Mouse (Mus musculus): ENCODE measurements around the gene Etv3. TPM values are rescaled to one million over a fixed set of nuclear protein-coding genes. Genes with fewer than 3 reads are reported as not detected.
"Not testable (repeated sequence)": the region's sequence is repeated elsewhere in the genome, so short reads cannot be mapped to it uniquely, and the experiment has no call there.

The Etv3 gene
- 10 to 100 TPM; 24.1 to 26.8 (median 24.7) TPM for total RNA-seq (2022)

DNA sequence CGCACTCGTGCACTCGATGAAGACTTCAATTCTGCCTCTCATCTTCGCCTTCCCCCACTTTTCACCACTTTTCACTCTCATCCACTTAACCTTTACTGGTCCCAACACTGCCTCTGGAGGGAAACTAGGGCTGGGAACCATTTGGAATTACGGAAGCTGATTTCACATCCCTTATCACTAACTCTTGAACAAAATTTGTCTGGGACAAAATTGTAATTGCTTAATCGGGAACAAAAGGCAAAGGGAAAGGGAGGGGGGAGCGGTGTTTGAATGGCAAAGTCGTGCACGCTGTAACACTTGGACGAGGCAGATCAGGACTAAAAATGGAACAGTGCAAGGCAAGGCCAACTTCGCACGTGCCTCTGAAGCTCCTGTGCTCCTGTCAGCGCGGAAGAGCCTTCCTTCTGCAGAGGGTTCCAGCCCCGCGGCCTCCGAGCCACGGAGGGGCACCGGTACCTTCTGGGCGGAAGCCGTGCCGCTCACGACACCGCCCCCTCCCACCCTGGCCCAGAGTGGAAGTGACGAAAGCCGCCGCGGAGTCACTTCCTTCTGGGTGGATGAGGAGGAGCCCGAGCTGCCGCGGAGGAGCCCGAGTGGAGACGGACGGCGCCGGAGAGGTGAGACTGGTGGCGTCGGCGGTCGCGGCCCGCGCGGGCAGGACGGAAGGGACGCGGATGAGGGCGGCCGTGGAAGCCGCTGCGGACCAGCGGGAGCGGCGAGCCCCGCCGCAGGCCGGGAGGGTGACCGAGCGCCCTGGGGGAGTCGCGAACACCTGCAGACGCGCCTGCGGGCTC is at the start of gene Etv3:
TSS of gene Etv3 (plus strand) at position 365 of the 794 bp plus-strand sequence.
- DNase-seq (ENCODE audit: low spot score in 2 of 2), result peak; percentile 79 to 85

DNA sequence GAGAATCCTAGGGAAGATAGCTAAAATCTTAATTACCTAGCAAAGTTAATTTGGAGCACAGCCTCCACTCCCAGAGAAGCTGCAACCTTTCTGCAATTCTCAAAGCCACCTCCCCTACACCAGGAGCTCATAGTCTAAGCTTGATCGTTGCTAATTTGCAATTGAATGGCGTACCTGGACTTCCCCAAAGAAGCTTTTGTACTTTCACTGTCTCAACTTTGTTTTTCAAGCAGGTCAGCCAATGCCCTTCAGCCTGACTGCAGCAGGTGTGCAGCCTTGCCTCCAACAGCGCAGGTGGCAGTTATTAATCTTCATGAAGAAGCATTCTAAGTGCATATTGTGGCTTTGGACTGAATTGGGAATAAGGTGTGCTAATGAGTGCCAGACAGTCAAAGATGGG is 47.3 kb upstream of the Etv3 start:
- not testable (repeated sequence) for DNase-seq (ENCODE audit: low spot score in 2 of 2)

DNA sequence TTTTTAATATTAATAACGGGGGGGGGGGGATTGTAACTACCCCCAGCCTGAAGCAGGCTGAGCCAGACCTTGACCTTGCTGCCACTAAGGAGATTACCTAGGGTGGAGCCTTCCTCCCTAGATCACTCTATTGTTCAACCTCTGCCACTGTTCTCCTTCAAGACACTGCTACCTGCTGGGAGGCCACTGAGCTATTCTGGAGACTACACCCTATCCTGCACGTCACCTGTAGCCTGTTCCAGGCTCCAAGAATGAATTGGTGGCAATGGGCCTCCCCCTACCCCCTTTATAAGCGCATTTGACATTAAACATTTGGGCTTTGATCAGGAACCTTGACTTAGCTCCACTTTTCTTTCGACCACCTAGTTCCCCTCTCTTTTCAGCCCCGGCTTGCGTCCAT is 46.6 kb upstream of the Etv3 start:
- DNase-seq (ENCODE audit: low spot score in 2 of 2), result not testable (repeated sequence)

DNA sequence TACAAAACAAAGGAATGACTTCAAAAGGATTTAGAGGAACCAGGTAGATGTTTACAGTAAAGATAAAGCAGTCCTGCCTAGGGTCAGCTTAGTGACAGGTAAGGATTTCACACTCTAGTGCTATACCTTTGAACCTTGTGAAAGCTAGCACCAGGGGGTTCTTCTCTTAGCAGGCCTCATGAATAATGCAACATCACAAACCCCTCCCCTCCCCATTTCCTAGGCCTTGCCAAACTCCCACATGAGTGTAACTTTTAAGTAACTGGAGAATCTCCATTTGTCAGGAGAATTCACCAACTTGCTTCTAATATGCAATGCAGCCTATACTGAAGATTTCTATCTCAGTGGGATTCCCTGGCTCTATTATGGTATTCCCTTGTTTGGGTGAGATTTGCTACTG is 46.0 kb upstream of the Etv3 start:
- DNase-seq (ENCODE audit: low spot score in 2 of 2), result not testable (repeated sequence)

DNA sequence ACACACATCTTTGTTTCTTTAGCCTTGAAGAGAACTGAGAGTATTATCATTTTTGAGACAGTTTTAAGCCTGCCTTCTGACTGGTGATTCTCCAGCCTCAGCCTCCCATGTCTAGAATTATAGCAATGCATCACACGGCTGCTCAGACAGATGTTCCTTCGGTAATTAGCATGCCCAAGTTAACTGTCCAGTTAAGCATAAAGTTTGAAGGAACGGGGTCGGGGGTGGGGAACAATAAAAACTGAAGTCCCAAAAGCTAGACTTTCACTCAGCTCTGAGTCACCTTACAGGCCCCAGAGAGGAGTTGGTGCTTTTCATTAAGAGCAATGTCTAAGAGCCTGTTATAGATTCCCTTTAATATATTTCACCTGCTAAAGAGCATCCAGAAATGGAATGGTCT is 37.8 kb upstream of the Etv3 start:
- DNase-seq (ENCODE audit: low spot score in 2 of 2), result no peak

DNA sequence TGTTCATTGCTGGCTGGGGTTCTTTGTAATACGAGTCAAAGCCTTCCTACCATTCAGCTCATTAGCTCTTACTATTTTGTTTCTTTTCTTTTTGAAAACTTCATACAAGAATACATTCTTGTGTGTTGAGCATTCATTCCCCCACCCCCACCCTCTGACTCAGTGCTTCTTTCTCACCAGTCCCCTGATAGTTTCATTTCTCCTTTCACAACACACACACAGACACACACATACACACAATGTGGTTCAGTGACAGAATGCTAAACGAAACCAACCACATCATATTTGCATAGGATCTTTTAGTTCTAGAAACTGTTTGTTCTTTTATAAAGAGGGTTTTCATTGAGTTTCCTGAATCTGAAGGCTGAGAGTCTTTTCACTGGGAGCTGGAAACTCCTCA is 37.3 kb upstream of the Etv3 start:
- no peak for DNase-seq (ENCODE audit: low spot score in 2 of 2)

DNA sequence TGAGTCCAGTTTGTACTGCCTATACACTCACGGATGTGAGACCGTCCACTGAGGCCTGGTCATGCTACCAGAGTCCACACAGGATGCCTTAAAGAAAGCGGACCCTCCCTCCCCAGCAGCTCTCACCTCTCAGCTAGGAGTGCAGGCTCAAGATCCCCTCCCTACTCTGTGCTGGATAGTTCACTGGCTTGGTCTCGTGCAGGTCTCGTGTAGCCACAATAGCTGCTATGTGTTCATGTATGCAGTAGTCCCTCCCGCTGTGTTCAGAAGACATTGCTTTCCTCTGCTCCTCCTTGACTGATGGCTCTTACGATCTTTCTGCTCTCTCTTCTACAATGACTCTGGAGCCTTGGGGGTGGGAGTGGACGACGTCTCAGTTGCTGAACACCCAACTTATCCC is 26.9 kb upstream of the Etv3 start:
- no peak for DNase-seq (ENCODE audit: low spot score in 2 of 2)

DNA sequence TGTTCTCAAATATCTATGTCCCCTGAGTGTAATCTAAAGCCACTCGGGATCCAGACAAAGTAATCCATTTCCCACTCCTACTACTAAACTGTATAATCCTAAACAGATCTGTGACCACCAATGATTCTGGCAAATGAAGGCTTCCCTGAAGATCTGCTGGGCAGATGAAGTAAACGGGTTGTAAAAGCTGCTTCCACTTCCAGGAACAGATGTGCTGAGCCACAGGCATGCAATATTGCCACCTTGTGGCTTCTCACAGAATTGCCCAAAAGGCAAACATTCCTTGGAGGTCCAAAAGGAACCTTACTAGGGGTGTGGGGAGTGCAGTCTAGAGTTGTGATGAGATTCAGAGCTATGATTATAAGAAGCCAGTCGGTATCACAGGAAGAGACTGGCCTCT is 26.1 kb upstream of the Etv3 start:
- peak in 1 of 2 experiments; percentile 48 for DNase-seq (ENCODE audit: low spot score in 2 of 2)

DNA sequence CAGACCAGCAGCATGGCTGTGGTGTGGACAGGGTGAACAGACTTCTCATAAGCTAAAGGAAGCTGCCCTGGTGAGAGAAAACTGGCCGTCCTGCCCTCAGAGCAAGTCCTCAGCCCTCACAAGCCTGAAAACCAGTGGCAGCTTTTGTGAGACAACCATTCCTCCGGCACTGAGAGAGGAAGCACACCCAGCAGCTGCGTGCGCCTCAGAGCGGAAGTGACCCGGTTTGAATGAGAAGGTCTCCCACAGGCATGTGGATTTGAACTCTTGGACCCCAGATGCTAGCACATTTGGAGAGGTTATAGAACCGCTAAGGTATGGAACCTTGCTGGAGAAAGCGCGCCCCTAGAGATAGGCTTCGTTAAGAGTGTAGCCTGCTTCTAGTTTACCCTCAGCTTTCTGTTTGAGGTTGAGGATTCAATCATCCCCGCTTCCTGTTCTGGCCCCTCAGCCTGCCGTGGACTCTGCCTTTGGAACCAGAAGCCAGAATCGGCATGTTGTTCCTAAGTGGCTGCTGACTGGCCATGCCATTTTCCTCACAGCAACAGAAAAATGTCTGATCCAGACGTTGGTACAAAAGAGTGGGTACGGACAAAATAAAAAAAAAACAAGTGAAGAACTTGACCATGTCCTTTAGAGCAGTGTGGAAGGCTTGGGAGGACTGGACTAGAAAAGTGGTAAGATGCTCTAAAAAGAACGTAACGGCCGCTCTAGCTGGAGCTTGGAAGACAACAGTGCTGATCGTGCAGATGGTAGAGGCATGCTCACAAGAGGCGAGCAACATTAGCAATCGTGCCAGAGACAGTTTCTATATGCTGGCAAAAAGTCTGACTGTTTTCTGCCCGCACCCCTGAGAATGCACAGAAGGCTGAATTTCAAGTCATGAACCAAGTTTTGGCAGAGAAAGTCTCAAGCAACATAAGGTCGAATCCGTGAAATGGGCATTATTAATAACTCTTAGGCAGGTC is 24.8 kb upstream of the Etv3 start:
- DNase-seq (ENCODE audit: low spot score in 2 of 2), result no peak

DNA sequence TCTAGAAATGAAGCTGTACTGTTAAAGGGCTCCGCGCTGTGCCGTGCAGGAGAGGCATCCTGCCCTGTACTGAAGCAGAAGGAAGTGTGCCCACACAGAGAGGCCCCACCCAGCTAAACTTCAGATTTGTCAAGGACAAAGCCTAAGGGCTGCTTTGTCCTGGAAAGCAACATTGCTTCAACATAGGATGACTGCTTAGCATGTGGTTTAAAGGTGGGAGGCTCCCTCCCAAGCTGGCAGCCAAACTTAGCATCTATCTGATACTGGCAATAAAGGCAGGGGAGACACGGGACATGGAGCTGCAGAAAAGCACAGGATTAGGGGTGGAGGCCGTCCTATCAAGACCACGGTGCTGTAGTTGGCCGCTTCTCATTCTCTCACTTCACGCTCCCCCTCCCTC is 24.1 kb upstream of the Etv3 start:
- no peak for DNase-seq (ENCODE audit: low spot score in 2 of 2)

DNA sequence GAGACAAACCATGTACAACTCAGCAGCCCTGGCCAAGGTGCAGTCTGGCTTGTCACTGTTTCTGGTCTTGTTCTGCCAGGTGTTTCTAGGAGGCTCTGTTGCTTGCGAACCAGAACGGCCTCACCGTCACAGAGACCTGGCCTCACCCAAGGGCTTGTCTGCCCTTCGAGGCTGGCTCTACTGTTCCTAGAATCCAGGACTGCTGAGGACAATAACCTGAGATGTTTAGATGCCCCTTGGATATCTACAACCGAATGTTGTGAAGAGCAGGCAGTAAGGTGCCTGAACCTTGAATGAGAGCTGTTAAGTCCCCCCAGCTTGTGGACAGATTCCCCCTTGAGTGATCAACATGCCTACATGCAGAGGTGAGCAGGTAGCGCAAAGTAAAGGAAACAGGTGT is 22.4 kb upstream of the Etv3 start:
- no peak for DNase-seq (ENCODE audit: low spot score in 2 of 2)

DNA sequence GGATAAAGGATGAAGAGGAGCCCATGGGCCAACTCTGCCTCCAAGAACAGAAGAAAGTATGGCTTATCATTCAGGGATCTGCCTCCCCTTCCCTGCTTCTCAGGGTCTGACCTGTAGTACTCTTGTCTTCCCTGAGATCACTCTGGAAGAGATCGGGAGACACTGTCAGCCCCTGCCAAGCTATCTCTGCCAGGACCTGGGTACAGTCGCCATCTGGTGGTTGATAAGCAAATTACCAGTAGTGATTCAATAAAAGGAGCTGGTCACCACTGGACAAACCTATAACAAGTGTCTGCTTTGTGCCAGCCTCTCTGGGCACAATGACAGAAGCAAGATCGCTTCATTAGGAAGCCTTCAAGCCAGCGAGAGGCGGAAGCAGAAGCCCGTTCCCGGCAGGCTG is 20.9 kb upstream of the Etv3 start:
- no peak for DNase-seq (ENCODE audit: low spot score in 2 of 2)

DNA sequence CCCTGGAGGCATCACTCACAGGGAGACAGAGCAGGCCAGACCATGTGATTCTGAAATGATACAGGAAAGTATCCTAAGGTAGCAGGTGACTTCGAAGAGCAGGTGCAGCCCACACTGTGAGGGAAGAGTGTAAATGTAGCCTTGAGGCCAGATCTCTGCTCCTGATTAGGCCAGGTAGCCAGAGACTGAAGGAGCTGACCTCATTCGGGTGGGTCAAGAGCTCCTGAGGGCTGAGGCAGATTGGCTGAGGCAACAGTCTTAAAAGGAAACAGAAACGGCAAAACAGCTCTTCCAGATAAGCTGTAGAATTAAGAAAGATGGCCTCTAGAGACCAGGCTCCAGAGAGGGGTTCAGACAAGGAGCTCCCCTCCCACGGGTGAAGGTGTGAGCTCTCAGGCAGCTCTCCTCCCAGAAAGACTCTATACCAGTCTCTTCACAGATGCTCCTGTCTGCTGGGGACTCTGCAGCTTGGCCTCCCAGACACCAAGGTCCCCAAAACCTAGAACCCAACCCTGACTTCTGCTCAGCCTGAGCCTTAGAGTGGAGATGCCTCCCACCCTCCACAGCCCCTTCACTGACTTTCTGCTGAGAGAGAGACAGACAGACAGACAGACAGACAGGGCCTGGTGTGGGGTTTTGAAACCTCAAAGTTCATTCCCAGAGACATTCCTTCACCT is 20.3 kb upstream of the Etv3 start:
- no peak for DNase-seq (ENCODE audit: low spot score in 2 of 2)

DNA sequence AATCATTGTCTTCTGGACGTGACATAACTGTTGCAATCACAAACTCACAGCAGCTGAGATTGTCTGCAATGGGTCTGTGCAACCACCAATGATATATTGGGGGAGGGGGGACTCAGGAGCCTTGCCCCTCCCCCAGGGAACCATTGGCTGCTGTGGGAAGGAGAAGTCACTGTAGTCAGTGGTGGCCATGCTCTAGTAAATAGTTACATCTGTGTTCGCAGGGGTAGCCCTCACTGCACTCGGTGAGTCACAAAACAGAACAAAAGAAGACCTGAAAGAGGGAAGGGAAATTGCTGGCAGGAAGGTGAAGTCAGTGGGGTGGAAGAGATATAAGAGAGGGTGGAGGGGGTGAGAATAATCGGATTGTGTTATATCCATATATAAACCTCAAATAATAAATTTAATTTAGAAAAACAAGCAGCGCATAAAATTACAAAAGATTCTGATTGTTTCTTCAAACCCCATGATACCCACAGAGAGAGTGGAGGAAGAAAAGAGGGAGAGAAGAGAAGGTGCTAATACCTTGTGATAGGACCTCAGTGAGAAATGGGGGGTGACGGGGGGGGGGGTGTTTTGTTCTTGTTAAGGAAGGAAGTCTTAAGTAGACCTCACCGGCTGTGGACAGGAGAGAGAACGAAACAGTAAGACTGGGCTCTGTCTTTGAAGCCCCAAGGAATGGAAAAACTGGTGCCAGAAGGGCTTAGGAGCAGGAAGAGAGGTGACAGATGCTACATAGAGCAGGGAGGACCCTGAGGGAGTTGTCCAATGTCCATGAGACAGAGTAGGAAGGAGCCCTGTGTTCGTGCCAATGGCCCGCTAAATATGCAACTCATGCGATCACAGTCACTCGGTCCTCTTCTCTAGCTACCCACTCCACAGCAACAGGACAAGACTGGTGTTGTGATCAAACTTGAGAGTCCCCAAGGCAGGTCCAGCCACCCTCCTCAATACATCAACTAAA is 18.5 kb upstream of the Etv3 start:
- no peak for DNase-seq (ENCODE audit: low spot score in 2 of 2)

DNA sequence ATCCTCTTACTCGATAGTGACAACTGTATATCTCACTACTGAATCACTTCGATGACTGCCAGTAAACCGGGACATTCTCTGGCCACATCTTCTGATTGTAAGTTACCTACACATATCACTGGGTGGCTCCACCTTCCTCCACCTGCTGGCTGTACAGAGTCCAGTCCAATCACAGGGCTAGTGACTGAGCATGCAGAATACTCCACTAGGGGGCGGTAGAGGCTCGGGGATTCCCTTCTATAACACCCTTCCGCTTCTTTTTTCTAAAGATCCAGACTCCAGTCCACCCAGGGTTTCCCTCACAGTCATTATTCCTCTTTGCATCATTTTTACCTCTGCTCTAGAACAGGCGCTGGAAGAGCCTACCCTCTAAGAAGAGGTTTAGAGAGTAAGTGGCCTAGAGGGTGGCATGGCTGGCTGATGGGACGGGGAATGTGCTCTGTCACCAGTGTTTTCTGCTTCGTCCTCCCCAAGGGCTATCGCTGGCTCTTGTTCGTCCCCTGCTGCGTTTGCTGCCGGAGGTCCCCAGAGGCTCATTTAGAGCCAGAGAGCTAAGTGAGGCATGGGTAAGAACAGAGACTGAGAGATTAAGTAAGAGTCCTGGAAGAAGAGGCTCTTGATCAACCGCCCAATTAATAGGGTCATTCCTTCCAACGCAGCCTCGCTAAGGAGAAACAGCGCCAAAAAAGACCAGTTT is 16.9 kb upstream of the Etv3 start:
- DNase-seq (ENCODE audit: low spot score in 2 of 2), result peak; percentile 63 to 65

DNA sequence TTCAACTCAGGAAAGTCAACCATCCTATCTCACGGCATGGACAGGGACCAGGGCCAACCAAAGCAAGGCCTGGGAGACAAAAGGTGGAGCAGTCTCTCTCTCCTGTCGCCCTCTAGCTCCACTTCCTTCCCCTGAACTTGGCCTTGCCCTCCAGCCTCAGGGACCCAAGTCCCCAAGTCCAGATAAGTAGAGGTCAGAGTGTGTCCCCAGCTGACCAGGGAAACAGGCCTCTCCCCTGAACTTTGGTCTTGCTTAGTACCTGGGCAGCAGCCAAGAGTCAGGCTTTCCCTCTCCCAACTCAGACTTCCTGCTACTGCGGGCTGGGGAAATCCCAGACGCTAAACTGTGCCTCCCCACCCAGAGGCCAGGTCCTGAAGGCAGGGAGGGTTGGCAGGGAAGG is 16.1 kb upstream of the Etv3 start:
- no peak for DNase-seq (ENCODE audit: low spot score in 2 of 2)

DNA sequence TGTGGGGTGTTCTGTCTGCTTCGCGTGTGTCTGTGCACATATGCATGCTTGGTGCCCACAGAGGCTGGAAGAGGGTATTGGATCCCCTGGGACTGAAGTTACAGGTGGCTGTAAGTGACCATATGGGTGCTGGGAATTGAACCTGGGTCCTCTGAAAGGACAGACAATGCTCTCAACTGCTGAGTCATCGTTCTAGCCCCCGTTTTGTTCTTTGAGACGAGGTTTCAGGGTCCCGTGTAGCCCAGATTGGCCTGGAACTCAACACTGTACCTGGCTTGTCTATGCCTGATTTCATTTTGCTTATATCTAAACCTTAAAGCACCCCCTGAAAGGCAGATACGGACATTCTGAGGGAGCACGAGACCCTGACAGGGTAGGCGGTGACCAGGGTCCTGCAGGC is 14.4 kb upstream of the Etv3 start:
- DNase-seq (ENCODE audit: low spot score in 2 of 2), result no peak

DNA sequence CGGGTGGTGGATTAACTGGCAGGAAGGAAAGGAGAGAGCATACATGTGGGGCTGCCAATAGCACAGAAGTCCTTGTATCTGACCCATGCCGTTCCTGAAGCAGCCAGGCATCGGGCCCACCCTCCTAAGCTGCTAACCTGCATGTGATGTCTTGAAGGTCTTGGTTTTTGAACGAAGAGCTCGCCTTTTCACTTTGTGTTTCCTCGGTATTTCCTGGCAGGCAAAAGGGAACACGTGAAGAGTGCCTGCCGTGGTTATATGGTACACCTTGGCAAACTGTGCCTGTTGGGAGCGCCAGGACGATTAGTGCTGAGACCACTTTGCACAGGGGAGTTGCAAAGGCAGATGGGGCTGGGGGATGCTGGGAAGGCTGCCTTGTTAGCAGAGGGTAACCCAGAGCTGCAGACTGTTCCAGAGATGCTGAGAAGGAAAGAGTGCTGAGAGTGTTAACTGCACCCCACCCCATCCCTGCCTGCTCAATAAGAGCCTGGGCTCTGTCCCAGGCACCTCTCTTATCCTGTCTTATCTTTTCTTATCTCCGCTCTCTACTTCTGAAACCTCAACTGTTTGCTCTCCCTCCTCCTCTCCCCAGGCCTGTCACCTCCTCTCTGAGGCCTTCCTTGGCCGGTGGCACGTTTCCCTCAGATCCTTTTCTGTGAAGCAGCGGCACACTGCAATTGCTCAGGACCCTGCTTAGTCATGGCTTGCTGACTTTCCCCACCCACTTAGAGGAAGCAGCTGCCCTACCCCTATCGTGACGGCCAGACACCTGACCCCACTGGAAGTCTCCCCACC is 13.0 kb upstream of the Etv3 start:
- DNase-seq (ENCODE audit: low spot score in 2 of 2), result no peak

DNA sequence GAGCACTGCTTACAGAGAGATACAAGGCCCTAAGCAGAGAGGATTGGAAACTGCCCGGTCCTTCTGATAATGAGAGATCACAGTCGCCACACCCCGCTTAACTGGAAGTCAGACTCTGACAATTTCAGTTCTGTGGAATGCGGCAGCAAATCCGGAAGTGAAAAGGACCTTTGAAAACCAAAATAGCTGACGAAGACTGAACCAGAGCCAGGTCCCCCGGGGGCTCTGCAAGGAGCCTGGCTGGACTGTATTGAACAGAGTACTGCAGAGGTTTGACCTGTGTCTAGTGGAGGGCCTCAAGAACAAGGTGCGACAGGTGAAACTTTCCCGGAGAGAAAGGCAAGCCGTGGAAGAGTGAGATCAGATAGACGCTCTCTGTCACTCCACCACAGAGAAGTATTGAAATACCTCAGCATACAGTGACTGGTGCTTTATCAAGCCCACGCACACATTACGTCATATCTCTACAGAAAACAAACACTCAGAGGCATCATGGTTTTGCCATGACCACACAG is 9.6 kb upstream of the Etv3 start:
- DNase-seq (ENCODE audit: low spot score in 2 of 2), result no peak

Data from left cerebral cortex, adult 8-10 months (tissue).